Mouse (Mus musculus) right cerebral cortex, postnatal 14 days (tissue): ENCODE results near the gene Odr4.
A peak's percentile ranks its signal among the peaks of the same experiment; 100 is the strongest.

Source experiments
- DNase-seq: peaks from one replicate; pipeline ENCODE4 v3.0.0; 2022

Odr4 gene

GRCm38 (mm10) chr1:150392638-150393487 is at the start of gene Odr4, which contains the start of gene Tpr:
Odr4 (minus strand) TSS chr1:150393080.
Tpr (plus strand) TSS chr1:150392838.
- peak; percentile 98 for DNase-seq

GRCm38 (mm10) chr1:150441731-150442130 is 48.9 kb upstream of the Odr4 start:
- DNase-seq: no peak

- DNase-seq: no peak
These were observed 45.8 kb upstream of the Odr4 start for GRCm38 (mm10) chr1:150438641-150439040.

- no peak for DNase-seq
These were observed 33.3 kb upstream of the Odr4 start for GRCm38 (mm10) chr1:150426216-150426615.

- DNase-seq: no peak
These were observed 32.8 kb upstream of the Odr4 start for GRCm38 (mm10) chr1:150425665-150426064.

GRCm38 (mm10) chr1:150418426-150418825 is 25.5 kb upstream of the Odr4 start:
- no peak for DNase-seq

- no peak for DNase-seq
These were observed 23.1 kb upstream of the Odr4 start for GRCm38 (mm10) chr1:150416006-150416405.

GRCm38 (mm10) chr1:150409996-150410395 is 17.1 kb upstream of the Odr4 start:
- no peak for DNase-seq

- no peak for DNase-seq
These were observed 14.4 kb upstream of the Odr4 start for GRCm38 (mm10) chr1:150407285-150407684.

- DNase-seq: no peak
These were observed 11.7 kb upstream of the Odr4 start for GRCm38 (mm10) chr1:150404555-150404954.

GRCm38 (mm10) chr1:150403914-150404313 is 11.0 kb upstream of the Odr4 start:
- no peak for DNase-seq

GRCm38 (mm10) chr1:150396001-150396400 is 3.1 kb upstream of the Odr4 start:
- DNase-seq: no peak

GRCm38 (mm10) chr1:150393488-150393852 is 590 bp upstream of the Odr4 start:
- DNase-seq: no peak

GRCm38 (mm10) chr1:150391931-150392637 is 796 bp downstream of the Odr4 start:
- DNase-seq: no peak

GRCm38 (mm10) chr1:150389390-150390129 is 3.3 kb downstream of the Odr4 start:
- DNase-seq: no peak

- no peak for DNase-seq
These were observed 5.3 kb downstream of the Odr4 start for GRCm38 (mm10) chr1:150387572-150387971.

GRCm38 (mm10) chr1:150384138-150384537 is 8.7 kb downstream of the Odr4 start:
- no peak for DNase-seq

- no peak for DNase-seq
These were observed 18.6 kb downstream of the Odr4 start for GRCm38 (mm10) chr1:150374247-150374646.

GRCm38 (mm10) chr1:150372895-150373294 is 20.0 kb downstream of the Odr4 start:
- no peak for DNase-seq

- no peak for DNase-seq
These were observed 32.0 kb downstream of the Odr4 start for GRCm38 (mm10) chr1:150360864-150361263.

- DNase-seq: no peak
These were observed 57.8 kb downstream of the Odr4 start for GRCm38 (mm10) chr1:150335111-150335510.

GRCm38 (mm10) chr1:150319205-150319604 is 73.7 kb downstream of the Odr4 start, which contains the start of gene Pdc:
Pdc (plus strand) TSS chr1:150319417.
- no peak for DNase-seq
